Mouse (Mus musculus) C2C12 (cell line): ENCODE results near the gene Ppp6r3.

Source experiments
- CTCF ChIP-seq: IDR thresholded peaks from one replicate; pipeline ENCODE4 v1.5.1; 2011; ENCODE audit not compliant: control insufficient read depth, insufficient read depth, insufficient read length
- MAX ChIP-seq: IDR thresholded peaks from one replicate; pipeline ENCODE4 v1.6.1; 2011; ENCODE audit warnings: mild to moderate bottlenecking, control low read depth
- MYOD1 ChIP-seq: IDR thresholded peaks from one replicate; pipeline ENCODE4 v1.6.1; 2011; ENCODE audit warnings: low read depth; ENCODE audit not compliant: control insufficient read depth, insufficient read length
- USF1 ChIP-seq: IDR thresholded peaks from one replicate; pipeline ENCODE4 v1.6.1; 2011; ENCODE audit warnings: low read depth, mild to moderate bottlenecking, control low read depth, moderate library complexity

- TF ChIP-seq CTCF, result no peak
- no peak for TF ChIP-seq USF1
- no peak for TF ChIP-seq MAX
- no peak for TF ChIP-seq MYOD1
Measured at GRCm38 (mm10) chr19:3449248-3449647, 126.3 kb downstream of the Ppp6r3 start.
